9 mouse cellular contexts compared by ENCODE assay signal in the genomic region with DNA sequence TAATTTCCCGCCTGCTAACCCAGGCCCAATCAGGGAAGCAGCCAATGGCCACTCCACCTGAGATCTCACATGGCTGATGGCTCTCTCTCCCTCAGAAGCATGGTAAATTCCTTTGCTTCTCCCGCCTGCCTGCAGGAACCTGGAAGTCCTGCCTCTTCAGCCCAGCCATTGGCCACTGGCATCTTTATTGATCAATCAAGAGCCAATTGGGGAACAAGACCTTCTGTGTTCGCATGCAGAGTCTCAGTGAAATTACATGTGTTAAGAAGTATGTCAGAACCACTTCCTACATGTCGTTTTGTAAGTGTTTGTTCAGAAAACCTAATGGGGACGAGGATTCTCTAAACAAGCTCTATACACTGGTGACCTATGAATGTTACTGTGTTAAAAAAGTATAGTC. TPM values are rescaled to one million over a fixed set of nuclear protein-coding genes. Genes with fewer than 3 reads are reported as not detected.
DNase-seq lines count a peak whose midpoint lies in the region; ATAC-seq and TF ChIP-seq lines count a peak whose summit lies in the region.
"Had no signal": no experiment of that assay in that cellular context is flagged by ENCODE, and none has a peak within 500 bp of the region (broad histone marks: within the 10 kb centered on the region; RNA-seq: fewer than 3 reads in every experiment).

No protein-coding gene starts in this region.

- no peak overlapping the region for H3K4me2 ChIP-seq in heart, postnatal 0 days (ENCODE audit: low read depth, low read length)
- no peak overlapping the region for H3K4me2 ChIP-seq in intestine, postnatal 0 days (replicated peaks; ENCODE audit: low read depth)
- 0 out of 2 replicates have a peak overlapping the region, but pooled peaks have one; percentile 7 for H3K4me2 ChIP-seq in midbrain, embryonic 14.5 days (ENCODE audit: low read length)
- H3K4me2 ChIP-seq in forebrain, embryonic 11.5 days (ENCODE audit: low read depth, low read length, severe bottlenecking), result no peak overlapping the region
- H3K4me2 ChIP-seq: midbrain, embryonic 12.5 days had no signal

- no peaks in the 10 kb centered on the region for H3K9me3 ChIP-seq in heart, postnatal 0 days (replicated peaks; ENCODE audit: control insufficient read depth, low read length)
- H3K9me3 ChIP-seq in intestine, postnatal 0 days (ENCODE audit: control insufficient read depth), result no peaks in the 10 kb centered on the region
- no peaks in the 10 kb centered on the region for H3K9me3 ChIP-seq in midbrain, embryonic 14.5 days (ENCODE audit: control insufficient read depth, low read length)
- H3K9me3 ChIP-seq in forebrain, embryonic 11.5 days (ENCODE audit: control insufficient read depth, low read length), result no peaks in the 10 kb centered on the region
- H3K9me3 ChIP-seq: midbrain, embryonic 12.5 days had no signal

- H3K9ac ChIP-seq in heart, postnatal 0 days (replicated peaks; ENCODE audit: low read depth, low read length), result no peak overlapping the region
- H3K9ac ChIP-seq in heart, adult 2 months (ENCODE audit: low read depth, low read length), result no peak overlapping the region
- H3K9ac ChIP-seq in intestine, postnatal 0 days (ENCODE audit: low read depth, low read length), result no peak overlapping the region
- H3K9ac ChIP-seq in midbrain, embryonic 14.5 days (replicated peaks; ENCODE audit: low read length), result no peak overlapping the region
- no peak overlapping the region for H3K9ac ChIP-seq in forebrain, embryonic 11.5 days (ENCODE audit: low read length)
- H3K9ac ChIP-seq: midbrain, embryonic 12.5 days had no signal

- TF ChIP-seq CTCF in heart, postnatal 0 days (IDR thresholded peaks at IDR 0.05; ENCODE audit: low read depth), result no peak
- TF ChIP-seq CTCF in heart, adult 2 months (IDR thresholded peaks at IDR 0.05), result no peak
- no peak for TF ChIP-seq CTCF in intestine, postnatal 0 days (IDR thresholded peaks at IDR 0.05; ENCODE audit: low read depth)

- H3K4me1 ChIP-seq in heart, postnatal 0 days (ENCODE audit: control insufficient read depth, insufficient read depth), result peaks cover 5% of the 10 kb centered on the region; the same call in 1 of the 2 replicates
- no peaks in the 10 kb centered on the region for H3K4me1 ChIP-seq in heart, adult 2 months (ENCODE audit: control insufficient read depth, insufficient read depth, low read length)
- H3K4me1 ChIP-seq in intestine, postnatal 0 days (replicated peaks; ENCODE audit: control insufficient read depth, insufficient read depth, low read length), result no peaks in the 10 kb centered on the region
- peaks cover 5% of the 10 kb centered on the region; the same call in 1 of the 2 replicates for H3K4me1 ChIP-seq in midbrain, embryonic 14.5 days (ENCODE audit: control insufficient read depth, insufficient read depth, low read length)
- peaks cover 2% of the 10 kb centered on the region; the same call in 1 of the 2 replicates for H3K4me1 ChIP-seq in forebrain, embryonic 11.5 days (replicated peaks; ENCODE audit: control insufficient read depth, insufficient read depth, low read length)

- 43% methylated on average over 5 of the region's 5 CpGs for WGBS in heart, postnatal 0 days
- WGBS in heart, adult 2 months, result 51% methylated on average over 5 of the region's 5 CpGs
- WGBS in intestine, postnatal 0 days, result 29% methylated on average over 5 of the region's 5 CpGs
- WGBS in midbrain, embryonic 14.5 days, result 50% methylated on average over 5 of the region's 5 CpGs
- 54% methylated on average over 5 of the region's 5 CpGs for WGBS in forebrain, embryonic 11.5 days

- no peak for TF ChIP-seq EP300 in heart, postnatal 0 days (IDR thresholded peaks at IDR 0.05; ENCODE audit: low read depth)
- no peak for TF ChIP-seq EP300 in heart, adult 2 months (IDR thresholded peaks at IDR 0.05; ENCODE audit: insufficient read depth, low read depth, low read length)

- H3K27ac ChIP-seq in heart, postnatal 0 days (ENCODE audit: low read depth), result no peak overlapping the region
- H3K27ac ChIP-seq in heart, adult 2 months, result no peak overlapping the region
- H3K27ac ChIP-seq in intestine, postnatal 0 days (ENCODE audit: low read depth, low read length), result no peak overlapping the region
- no peak overlapping the region for H3K27ac ChIP-seq in midbrain, embryonic 14.5 days (replicated peaks; ENCODE audit: low read depth, low read length)
- no peak overlapping the region for H3K27ac ChIP-seq in forebrain, embryonic 11.5 days (ENCODE audit: low read depth, low read length)
- H3K27ac ChIP-seq: midbrain, embryonic 12.5 days had no signal

- no peaks in the 10 kb centered on the region for H3K36me3 ChIP-seq in heart, postnatal 0 days (replicated peaks; ENCODE audit: control insufficient read depth, insufficient read depth, low read length)
- no peaks in the 10 kb centered on the region for H3K36me3 ChIP-seq in heart, adult 2 months (ENCODE audit: control insufficient read depth, insufficient read depth, low read length)
- H3K36me3 ChIP-seq in intestine, postnatal 0 days (ENCODE audit: control insufficient read depth, insufficient read depth), result no peaks in the 10 kb centered on the region
- no peaks in the 10 kb centered on the region for H3K36me3 ChIP-seq in midbrain, embryonic 14.5 days (ENCODE audit: control insufficient read depth, insufficient read depth, low read length)
- H3K36me3 ChIP-seq in forebrain, embryonic 11.5 days (ENCODE audit: control insufficient read depth, insufficient read depth, low read length), result no peaks in the 10 kb centered on the region
- H3K36me3 ChIP-seq: midbrain, embryonic 12.5 days had no signal

- H3K79me2 ChIP-seq in heart, adult 2 months (replicated peaks; ENCODE audit: control insufficient read depth, insufficient read depth, low read length), result no peaks in the 10 kb centered on the region

- intact Hi-C loops in heart, adult 2 months (cut with DNase I), result no loop called here

- H3K27me3 ChIP-seq in heart, postnatal 0 days (ENCODE audit: control insufficient read depth, insufficient read depth, low read length), result no peaks in the 10 kb centered on the region
- H3K27me3 ChIP-seq in heart, adult 2 months (ENCODE audit: control insufficient read depth, insufficient read depth, low read length), result no peaks in the 10 kb centered on the region
- no peaks in the 10 kb centered on the region for H3K27me3 ChIP-seq in intestine, postnatal 0 days (replicated peaks; ENCODE audit: control insufficient read depth, insufficient read depth, low read length)
- H3K27me3 ChIP-seq in midbrain, embryonic 14.5 days (ENCODE audit: control insufficient read depth, insufficient read depth, low read length), result no peaks in the 10 kb centered on the region
- H3K27me3 ChIP-seq in forebrain, embryonic 11.5 days (ENCODE audit: control insufficient read depth, insufficient read depth, low read length), result no peaks in the 10 kb centered on the region
- H3K27me3 ChIP-seq: midbrain, embryonic 12.5 days had no signal

- peak; percentile 58 for DNase-seq in heart, postnatal 0 days (ENCODE audit: low spot score)
- no peak for DNase-seq in heart, adult 2 months
- peak; percentile 81 for DNase-seq in ZHBTc4 (ENCODE audit: low read depth, low spot score)
- DNase-seq in midbrain, embryonic 14.5 days, result peak; percentile 60
- no peak for DNase-seq in cerebellum, adult 8-10 months
- DNase-seq in B cell, adult 2 months, result no peak
- no peak for DNase-seq in forebrain, embryonic 11.5 days (ENCODE audit: low spot score)

- ATAC-seq in heart, postnatal 0 days (ENCODE audit: insufficient read depth, low read depth), result peak; percentile 69
- peak; percentile 56; the same call in 1 of the 2 replicates for ATAC-seq in intestine, postnatal 0 days
- ATAC-seq in midbrain, embryonic 14.5 days (ENCODE audit: low FRiP score, low TSS enrichment), result no peak
- no peak for ATAC-seq in forebrain, embryonic 11.5 days (replicated peaks; ENCODE audit: low FRiP score)

- TF ChIP-seq POLR2A in heart, adult 2 months (IDR thresholded peaks at IDR 0.05; ENCODE audit: insufficient read depth, low read depth, low read length), result no peak

- no peak overlapping the region for H3K4me3 ChIP-seq in heart, postnatal 0 days (ENCODE audit: low read depth, low read length)
- H3K4me3 ChIP-seq in heart, adult 2 months, result no peak overlapping the region
- no peak overlapping the region for H3K4me3 ChIP-seq in intestine, postnatal 0 days (ENCODE audit: low read depth, low read length)
- no peak overlapping the region for H3K4me3 ChIP-seq in midbrain, embryonic 14.5 days (replicated peaks; ENCODE audit: low read depth, low read length)
- H3K4me3 ChIP-seq in forebrain, embryonic 11.5 days (ENCODE audit: low read depth, low read length), result no peak overlapping the region
- H3K4me3 ChIP-seq: midbrain, embryonic 12.5 days had no signal

RNA-seq across cellular contexts. Expression of a gene that starts 30.1 kb away (rescaled TPM):
- total RNA-seq in heart, postnatal 0 days (2014; rRNA removed; ENCODE audit: low replicate concordance), result 92.1 and 111 TPM in 2 replicates
- 56.3 and 57.5 TPM in 2 replicates for polyA plus RNA-seq in heart, postnatal 0 days (2015; fragmentation: Nextera tagmentation; extraction: Ambion mirVana)
- total RNA-seq in heart, adult 2 months (2021), result 1 to 10 TPM; 5.4 to 6.0 TPM
- polyA plus RNA-seq in heart, adult 2 months (2012; rRNA removed), result 7.8 and 12.9 TPM in 2 replicates
- 8.8 and 11.4 TPM in 2 replicates for polyA plus RNA-seq in intestine, postnatal 0 days (2015; fragmentation: Nextera tagmentation; extraction: Ambion mirVana)
- polyA plus RNA-seq in midbrain, embryonic 14.5 days (2014; fragmentation: Nextera tagmentation; extraction: Ambion mirVana), result 1.5 and 3.9 TPM in 2 replicates
- 20.5 TPM in 2 replicates for polyA plus RNA-seq in forebrain, embryonic 11.5 days (2014; fragmentation: Nextera tagmentation; extraction: Ambion mirVana)

Comparison
In these comparisons a context has a peak if more than half of its experiments do, and no peak if none do; other contexts are left out.
1. DNase-seq: peak in heart, postnatal 0 days (single experiment), ZHBTc4 (single experiment) and midbrain, embryonic 14.5 days (single experiment); none in heart, adult 2 months (0 of 2), cerebellum, adult 8-10 months (single experiment), B cell, adult 2 months (0 of 2) and forebrain, embryonic 11.5 days (single experiment).
2. ATAC-seq: peak in heart, postnatal 0 days (single experiment) and intestine, postnatal 0 days (single experiment); none in midbrain, embryonic 14.5 days (single experiment) and forebrain, embryonic 11.5 days (single experiment).